In genomic region chr7:57508860-57509632, GRCm38 (mm10) we compare ENCODE assay signal across 9 mouse cellular contexts. TPM values are rescaled to one million over a fixed set of nuclear protein-coding genes. Genes with fewer than 3 reads are reported as not detected.
DNase-seq lines count a peak whose midpoint lies in the region; ATAC-seq lines count a peak whose summit lies in the region.
"Had no signal": no experiment of that assay in that cellular context is flagged by ENCODE, and none has a peak within 500 bp of the region (broad histone marks: within the 10 kb centered on the region; RNA-seq: fewer than 3 reads in every experiment).

No protein-coding gene starts in this region.

- DNase-seq in cerebellum, postnatal 25 days, result peak; percentile 4 to 9
- no peak for DNase-seq in cerebellum, adult 11-12 months
- peak; percentile 32 for DNase-seq in right cerebral cortex, adult 18-20 months
- DNase-seq in right cerebral cortex, postnatal 36 days (ENCODE audit: low spot score in 2 of 2), result no peak

- no peak overlapping the region for H3K27ac ChIP-seq in limb, embryonic 12.5 days
- no peak overlapping the region for H3K27ac ChIP-seq in stomach, embryonic 14.5 days (ENCODE audit: low read length)

- H3K4me3 ChIP-seq in limb, embryonic 12.5 days (replicated peaks), result peak overlapping the region; percentile 46
- H3K4me3 ChIP-seq in stomach, embryonic 14.5 days (ENCODE audit: low read depth, low read length), result peak overlapping the region; percentile 42

- H3K4me2 ChIP-seq in limb, embryonic 12.5 days, result peak overlapping the region; percentile 75
- peak overlapping the region; percentile 62 for H3K4me2 ChIP-seq in stomach, embryonic 14.5 days (replicated peaks; ENCODE audit: low read depth, low read length)

- peak; percentile 63 for ATAC-seq in limb, embryonic 12.5 days (ENCODE audit: insufficient number of reproducible peaks, insufficient read depth, low FRiP score, low TSS enrichment, low read depth)
- peak; percentile 34; the same call in 1 of the 2 replicates for ATAC-seq in stomach, embryonic 14.5 days (ENCODE audit: insufficient number of reproducible peaks, insufficient read depth, low FRiP score, low read depth)
- no peak for ATAC-seq in erythroblast, adult 5-6 weeks (replicated peaks; ENCODE audit: low FRiP score, poor library complexity, severe bottlenecking)
- ATAC-seq in megakaryocyte-erythroid progenitor cell, adult 5-6 weeks (replicated peaks; ENCODE audit: low FRiP score, low TSS enrichment, poor library complexity, severe bottlenecking), result no peak

- WGBS in limb, embryonic 12.5 days, result 2% methylated on average over 71 of the region's 72 CpGs
- 2% methylated on average over 71 of the region's 72 CpGs for WGBS in stomach, embryonic 14.5 days

- H3K9ac ChIP-seq in limb, embryonic 12.5 days (replicated peaks), result no peak overlapping the region; the same call in 1 of the 2 replicates
- no peak overlapping the region; the same call in 1 of the 2 replicates for H3K9ac ChIP-seq in stomach, embryonic 14.5 days (replicated peaks; ENCODE audit: low read depth, low read length)

- H3K36me3 ChIP-seq in limb, embryonic 12.5 days, result no peaks in the 10 kb centered on the region
- H3K36me3 ChIP-seq in stomach, embryonic 14.5 days (ENCODE audit: control insufficient read depth, insufficient read depth, low read length), result no peaks in the 10 kb centered on the region

- H3K9me3 ChIP-seq in limb, embryonic 12.5 days, result no peaks in the 10 kb centered on the region
- H3K9me3 ChIP-seq in stomach, embryonic 14.5 days (ENCODE audit: control insufficient read depth, low read depth, low read length), result no peaks in the 10 kb centered on the region

- peaks cover 57% of the 10 kb centered on the region for H3K27me3 ChIP-seq in limb, embryonic 12.5 days
- H3K27me3 ChIP-seq in stomach, embryonic 14.5 days (ENCODE audit: control insufficient read depth, insufficient read depth, low read length), result peaks cover 36% of the 10 kb centered on the region

- peaks cover 12% of the 10 kb centered on the region for H3K4me1 ChIP-seq in limb, embryonic 12.5 days (replicated peaks)
- 0 out of 2 replicates have a peak, but pooled peaks cover 3% of the 10 kb centered on the region for H3K4me1 ChIP-seq in stomach, embryonic 14.5 days (ENCODE audit: control insufficient read depth, insufficient read depth, low read length)

RNA-seq across cellular contexts. Expression of gene Gabra5, which starts 0.8 kb away (rescaled TPM):
- 0.15 TPM in 2 replicates for polyA plus RNA-seq in limb, embryonic 12.5 days (2016; fragmentation: Nextera tagmentation; extraction: Ambion mirVana)
- polyA plus RNA-seq in stomach, embryonic 14.5 days (2014; fragmentation: Nextera tagmentation; extraction: Ambion mirVana), result 0.48 and 0.74 TPM in 2 replicates
- total RNA-seq in erythroblast, adult 5-6 weeks (2015; ENCODE audit: low replicate concordance), result not detected in 2 replicates
- not detected in 2 replicates for total RNA-seq in erythroblast, adult 5-6 weeks (2017; ENCODE audit: low replicate concordance)
- not detected in 2 replicates for total RNA-seq in megakaryocyte-erythroid progenitor cell, adult 5-6 weeks (2014; fragmentation: Nextera tagmentation)
- total RNA-seq in megakaryocyte-erythroid progenitor cell, adult 5-6 weeks (2017), result not detected in 2 replicates
- total RNA-seq: neutrophil, adult 5-6 weeks had no signal

Comparison
In these comparisons a context has a peak if more than half of its experiments do, and no peak if none do; other contexts are left out.
1. DNase-seq: peak in cerebellum, postnatal 25 days (2 of 2) and right cerebral cortex, adult 18-20 months (single experiment); none in cerebellum, adult 11-12 months (single experiment) and right cerebral cortex, postnatal 36 days (0 of 2).
2. ATAC-seq: peak in limb, embryonic 12.5 days (single experiment) and stomach, embryonic 14.5 days (single experiment); none in erythroblast, adult 5-6 weeks (single experiment) and megakaryocyte-erythroid progenitor cell, adult 5-6 weeks (single experiment).